Mouse (Mus musculus): Measurements from ENCODE around the gene D1Pas1. TPM values are rescaled to one million over a fixed set of nuclear protein-coding genes. Genes with fewer than 3 reads are reported as not detected.

The D1Pas1 gene
- total RNA-seq, 2 experiments from 2014 or later: not detected

- no peak for DNase-seq
These were observed 21.1 kb downstream of the D1Pas1 start for GRCm38 (mm10) chr1:186988281-186988682.

- no peak for DNase-seq
These were observed 21.6 kb downstream of the D1Pas1 start for GRCm38 (mm10) chr1:186988822-186989221.

GRCm38 (mm10) chr1:186991473-186991872, 24.3 kb downstream of the D1Pas1 start:
- no peak for DNase-seq

GRCm38 (mm10) chr1:186992113-186992512, 24.9 kb downstream of the D1Pas1 start:
- no peak for DNase-seq

GRCm38 (mm10) chr1:186997596-186998304, 30.5 kb downstream of the D1Pas1 start:
- no peak for DNase-seq

- no peak for DNase-seq
These were observed 36.2 kb downstream of the D1Pas1 start for GRCm38 (mm10) chr1:187003441-187003861.

GRCm38 (mm10) chr1:187004306-187004705, 37.1 kb downstream of the D1Pas1 start:
- DNase-seq: no peak

GRCm38 (mm10) chr1:187006227-187006925, 39.2 kb downstream of the D1Pas1 start:
- DNase-seq: no peak

GRCm38 (mm10) chr1:187008236-187008635, 41.0 kb downstream of the D1Pas1 start:
- DNase-seq: no peak

- no peak for DNase-seq
These were observed 42.9 kb downstream of the D1Pas1 start for GRCm38 (mm10) chr1:187010071-187010470.

GRCm38 (mm10) chr1:187011601-187012000, 44.4 kb downstream of the D1Pas1 start:
- no peak for DNase-seq

GRCm38 (mm10) chr1:187014141-187014540, 46.9 kb downstream of the D1Pas1 start:
- no peak for DNase-seq

GRCm38 (mm10) chr1:187015673-187016072, 48.5 kb downstream of the D1Pas1 start:
- no peak for DNase-seq

- no peak for DNase-seq
These were observed 48.9 kb downstream of the D1Pas1 start for GRCm38 (mm10) chr1:187016116-187016515.

- DNase-seq: no peak
These were observed 52.8 kb downstream of the D1Pas1 start for GRCm38 (mm10) chr1:187020011-187020410.

Other genes starting within 250 kb of the D1Pas1 start
- 10 to 100 TPM; 14.7 to 14.8 TPM for gene Rrp15, start 218.1 kb upstream of the D1Pas1 start, total RNA-seq (2021)
- under 1 TPM; 0.61 to 0.67 TPM for gene Spata17, start 248.0 kb downstream of the D1Pas1 start, total RNA-seq (2021)
- 10 to 100 TPM; 21.9 to 23.4 TPM for gene Gpatch2, start 248.1 kb downstream of the D1Pas1 start, total RNA-seq (2021)

Data from layer of hippocampus, postnatal 36 days (tissue).